Mouse (Mus musculus) cerebellum, adult 2 months (tissue): ENCODE results near the gene Slit2.

Experiments used
- CTCF ChIP-seq: fragments of 200-500 bp; IDR thresholded peaks from 2 replicates; pipeline ENCODE4 v1.5.1; 2011; ENCODE audit warnings: low read depth, mild to moderate bottlenecking, control low read depth, low read length, moderate library complexity, borderline replicate concordance; ENCODE audit not compliant: insufficient read depth
- POLR2A ChIP-seq: fragments of 200-500 bp; IDR thresholded peaks from 2 replicates; pipeline ENCODE4 v1.6.1; 2011; ENCODE audit warnings: low read length, control low read depth, borderline replicate concordance; ENCODE audit not compliant: insufficient read depth

DNA sequence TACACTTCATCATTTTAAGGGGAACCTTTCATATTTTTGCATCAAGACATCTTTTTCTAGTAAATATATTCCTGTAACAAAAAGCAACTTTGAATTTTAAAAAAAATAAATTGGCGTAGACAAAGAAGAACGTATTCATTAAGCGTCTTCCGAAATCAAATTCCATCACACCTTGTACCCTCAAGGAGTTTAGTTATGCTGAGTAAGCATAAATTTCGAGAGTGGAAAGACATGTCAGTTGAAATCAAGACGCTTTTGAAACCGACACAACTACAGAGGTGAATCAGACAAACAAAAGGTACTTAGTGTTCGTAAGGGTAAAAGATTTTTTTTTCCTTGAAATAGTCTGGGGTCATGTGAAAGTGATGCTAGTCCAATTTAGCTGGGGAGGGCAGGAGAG lies 201.4 kb downstream of the Slit2 start:
- TF ChIP-seq POLR2A (no peak), CTCF (no peak)
